Mouse (Mus musculus) hindbrain, embryonic 16.5 days (tissue): ENCODE measurements around the gene Lmcd1. TPM values are rescaled to one million over a fixed set of nuclear protein-coding genes. Genes with fewer than 3 reads are reported as not detected.

Experiments used
- ATAC-seq: fragments of 200-750 bp; cut with Nextera tagmentation; 2 replicates; pipeline ENCODE4 v1.8.0; 2017; ENCODE audit warnings: moderate TSS enrichment, moderate library complexity
- H3K27ac ChIP-seq: fragments of 300-500 bp; sonication (generic); 2 replicates; pipeline ENCODE4 v1.5.1; 2014; ENCODE audit warnings: low read depth, mild to moderate bottlenecking, control low read depth, low read length, moderate library complexity
- H3K27me3 ChIP-seq: fragments of 300-500 bp; sonication (generic); replicated peaks from 2 replicates; pipeline ENCODE4 v1.6.1; 2014; ENCODE audit warnings: low read length; ENCODE audit not compliant: control insufficient read depth, insufficient read depth
- H3K36me3 ChIP-seq: fragments of 300-500 bp; sonication (generic); 2 replicates; pipeline ENCODE4 v1.6.1; 2014; ENCODE audit warnings: mild to moderate bottlenecking, low read length, moderate library complexity, mixed read lengths; ENCODE audit not compliant: control insufficient read depth, insufficient read depth
- H3K4me1 ChIP-seq: fragments of 300-500 bp; sonication (generic); 2 replicates; pipeline ENCODE4 v1.6.1; 2014; ENCODE audit warnings: low read depth, low read length; ENCODE audit not compliant: control insufficient read depth, insufficient read depth
- H3K4me2 ChIP-seq: fragments of 300-500 bp; sonication (generic); 2 replicates; pipeline ENCODE4 v1.6.1; 2014; ENCODE audit warnings: mild to moderate bottlenecking, low read length, control low read depth, moderate library complexity
- H3K4me3 ChIP-seq: fragments of 300-500 bp; sonication (generic); 2 replicates; pipeline ENCODE4 v1.5.1; 2014; ENCODE audit warnings: mild to moderate bottlenecking, low read length, control low read depth, moderate library complexity
- H3K9ac ChIP-seq: fragments of 300-500 bp; sonication (generic); 2 replicates; pipeline ENCODE4 v1.6.1; 2014; ENCODE audit warnings: low read depth, mild to moderate bottlenecking, control low read depth, low read length, moderate library complexity
- H3K9me3 ChIP-seq: fragments of 300-500 bp; sonication (generic); 2 replicates; pipeline ENCODE4 v1.6.1; 2014; ENCODE audit warnings: mild to moderate bottlenecking, low read length, moderate library complexity; ENCODE audit not compliant: control insufficient read depth
- WGBS: fragments of 180-500 bp; shearing (Covaris S2); extraction: QIAGEN DNeasy Blood & Tissue Kit; methylation state at CpG from one replicate; pipeline ENCODE4 v1.1.7; 2014; 5-methylcytosine and 5-hydroxymethylcytosine counted together
- polyA plus RNA-seq: library from polyadenylated mRNA; unstranded; fragments of >200 nt; fragmentation: Nextera tagmentation; extraction: Ambion mirVana; gene quantifications from 2 replicates; pipeline ENCODE4 v1.2.1, GENCODE M21; 2015

Lmcd1 gene
- polyA plus RNA-seq, 1 experiment from 2014 or later, result 10.3 TPM

GRCm38 (mm10) chr6:112302248-112302647, 28.7 kb downstream of the Lmcd1 start:
- Histone ChIP-seq H3K27me3 (no peaks in the 10 kb centered on the region), H3K27ac (no peak overlapping the region), H3K36me3 (no peaks in the 10 kb centered on the region), H3K9ac (no peak overlapping the region), H3K4me2 (no peak overlapping the region), H3K4me3 (no peak overlapping the region), H3K9me3 (no peaks in the 10 kb centered on the region), H3K4me1 (no peaks in the 10 kb centered on the region)
- 77% methylated on average over 7 of the region's 7 CpGs for WGBS
- no peak for ATAC-seq

GRCm38 (mm10) chr6:112302814-112303383, 29.3 kb downstream of the Lmcd1 start:
- Histone ChIP-seq H3K4me2 (no peak overlapping the region), H3K27ac (no peak overlapping the region), H3K9ac (no peak overlapping the region), H3K4me3 (no peak overlapping the region), H3K27me3 (no peaks in the 10 kb centered on the region), H3K9me3 (no peaks in the 10 kb centered on the region), H3K36me3 (no peaks in the 10 kb centered on the region), H3K4me1 (no peaks in the 10 kb centered on the region)
- WGBS, result 83% methylated on average over 9 of the region's 9 CpGs
- no peak for ATAC-seq

GRCm38 (mm10) chr6:112304751-112305150, 31.2 kb downstream of the Lmcd1 start:
- 67% methylated on average over 8 of the region's 8 CpGs for WGBS
- Histone ChIP-seq H3K4me3 (no peak overlapping the region), H3K4me1 (no peaks in the 10 kb centered on the region), H3K27ac (no peak overlapping the region), H3K27me3 (no peaks in the 10 kb centered on the region), H3K9me3 (no peaks in the 10 kb centered on the region), H3K4me2 (no peak overlapping the region), H3K36me3 (no peaks in the 10 kb centered on the region), H3K9ac (no peak overlapping the region)
- ATAC-seq, result peak; percentile 40; the same call in 1 of the 2 replicates

GRCm38 (mm10) chr6:112309330-112309938, 35.9 kb downstream of the Lmcd1 start:
- Histone ChIP-seq H3K4me1 (no peaks in the 10 kb centered on the region; the same call in 1 of the 2 replicates), H3K9me3 (no peaks in the 10 kb centered on the region), H3K27ac (no peak overlapping the region), H3K4me3 (no peak overlapping the region), H3K36me3 (no peaks in the 10 kb centered on the region), H3K4me2 (no peak overlapping the region), H3K27me3 (no peaks in the 10 kb centered on the region), H3K9ac (no peak overlapping the region)
- WGBS, result 52% methylated on average over 6 of the region's 6 CpGs
- ATAC-seq, result no peak

- no peaks in the 10 kb centered on the region for H3K9me3 ChIP-seq
- ATAC-seq, result peak; percentile 88
- no peak overlapping the region for H3K27ac ChIP-seq
- no peak overlapping the region for H3K4me2 ChIP-seq
- H3K36me3 ChIP-seq, result no peaks in the 10 kb centered on the region
- H3K9ac ChIP-seq, result no peak overlapping the region
- H3K4me3 ChIP-seq, result no peak overlapping the region
- WGBS, result 33% methylated on average over 4 of the region's 4 CpGs
- H3K27me3 ChIP-seq, result no peaks in the 10 kb centered on the region
- H3K4me1 ChIP-seq, result no peaks in the 10 kb centered on the region; the same call in 1 of the 2 replicates
Measured at GRCm38 (mm10) chr6:112311385-112311784, 37.8 kb downstream of the Lmcd1 start.

- H3K27ac ChIP-seq, result no peak overlapping the region
- H3K9ac ChIP-seq, result no peak overlapping the region
- ATAC-seq, result no peak
- no peaks in the 10 kb centered on the region for H3K27me3 ChIP-seq
- H3K4me1 ChIP-seq, result no peaks in the 10 kb centered on the region
- H3K9me3 ChIP-seq, result no peaks in the 10 kb centered on the region
- H3K4me2 ChIP-seq, result no peak overlapping the region
- WGBS, result 89% methylated on average over 4 of the region's 4 CpGs
- H3K36me3 ChIP-seq, result no peaks in the 10 kb centered on the region
- H3K4me3 ChIP-seq, result no peak overlapping the region
Measured at GRCm38 (mm10) chr6:112319449-112319848, 45.9 kb downstream of the Lmcd1 start.

GRCm38 (mm10) chr6:112320679-112321078, 47.1 kb downstream of the Lmcd1 start:
- no peaks in the 10 kb centered on the region for H3K36me3 ChIP-seq
- no peak overlapping the region for H3K27ac ChIP-seq
- H3K4me3 ChIP-seq, result no peak overlapping the region
- no peak overlapping the region for H3K4me2 ChIP-seq
- no peaks in the 10 kb centered on the region for H3K4me1 ChIP-seq
- no peaks in the 10 kb centered on the region for H3K27me3 ChIP-seq
- H3K9me3 ChIP-seq, result no peaks in the 10 kb centered on the region
- 37% methylated on average over 5 of the region's 5 CpGs for WGBS
- H3K9ac ChIP-seq, result no peak overlapping the region
- ATAC-seq, result no peak

GRCm38 (mm10) chr6:112322916-112323315, 49.4 kb downstream of the Lmcd1 start:
- Histone ChIP-seq H3K36me3 (no peaks in the 10 kb centered on the region), H3K9ac (no peak overlapping the region), H3K27me3 (no peaks in the 10 kb centered on the region), H3K27ac (no peak overlapping the region), H3K4me1 (no peaks in the 10 kb centered on the region), H3K4me2 (no peak overlapping the region), H3K4me3 (no peak overlapping the region), H3K9me3 (no peaks in the 10 kb centered on the region)
- WGBS, result 85% methylated on average over 5 of the region's 5 CpGs
- no peak for ATAC-seq

GRCm38 (mm10) chr6:112325213-112325612, 51.7 kb downstream of the Lmcd1 start:
- ATAC-seq, result no peak
- Histone ChIP-seq H3K4me2 (no peak overlapping the region), H3K9me3 (no peaks in the 10 kb centered on the region), H3K36me3 (no peaks in the 10 kb centered on the region), H3K27me3 (no peaks in the 10 kb centered on the region), H3K4me1 (no peaks in the 10 kb centered on the region), H3K4me3 (no peak overlapping the region), H3K9ac (no peak overlapping the region), H3K27ac (no peak overlapping the region)
- WGBS, result 89% methylated on average over 3 of the region's 3 CpGs
